Mouse (Mus musculus) spleen, adult 2 months (tissue): Measurements from ENCODE around the gene Tex14.

Source experiments
- CTCF ChIP-seq: fragments of 200-500 bp; IDR thresholded peaks from 2 replicates; pipeline ENCODE4 v1.5.1; 2011; ENCODE audit warnings: mild to moderate bottlenecking, inconsistent platforms; ENCODE audit not compliant: insufficient read depth, insufficient read length, insufficient replicate concordance; ENCODE audit errors: extremely low read depth
- POLR2A ChIP-seq: fragments of 200-500 bp; IDR thresholded peaks from 2 replicates; pipeline ENCODE4 v1.6.1; 2011; ENCODE audit warnings: low read depth, low read length, inconsistent platforms

DNA sequence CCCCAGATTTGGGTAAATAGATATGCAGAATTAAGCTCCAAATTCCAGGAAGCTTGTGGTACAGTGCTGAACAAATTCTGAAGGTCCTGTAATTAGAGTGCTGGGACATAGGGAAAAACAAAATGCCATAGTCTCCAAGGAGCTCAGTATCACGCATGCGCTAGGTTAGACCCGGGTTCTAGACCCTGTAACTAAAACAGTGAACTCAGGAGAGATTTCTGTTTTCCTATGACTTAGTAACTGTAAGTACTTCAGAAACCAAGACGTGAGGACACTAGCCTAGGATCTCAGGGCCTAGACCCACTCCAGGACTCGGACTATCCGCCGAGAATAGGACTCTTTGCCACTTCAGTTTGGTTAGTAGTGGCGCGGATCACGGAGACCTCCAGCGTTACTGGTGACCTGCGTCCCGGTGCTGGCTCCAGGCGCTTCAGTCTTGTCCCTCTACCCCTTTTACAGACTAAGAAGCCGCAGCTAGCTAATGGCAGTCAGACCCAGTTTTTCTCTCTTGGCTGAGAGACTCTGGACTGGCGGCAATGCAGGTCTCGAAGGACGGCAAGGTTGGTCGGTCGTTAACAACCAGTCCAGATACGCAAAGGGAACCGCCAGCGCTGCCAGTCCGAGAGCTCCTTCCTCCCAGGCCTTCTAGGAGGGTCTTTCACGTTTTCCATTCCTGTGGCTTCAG, 186.1 kb downstream of the Tex14 start:
- TF ChIP-seq CTCF (no peak), POLR2A (no peak)
